Mouse (Mus musculus) forebrain, embryonic 14.5 days (tissue): Measurements from ENCODE around the gene Grb10. TPM values are rescaled to one million over a fixed set of nuclear protein-coding genes. Genes with fewer than 3 reads are reported as not detected.

ENCODE experiments used
- ATAC-seq: fragments of 200-750 bp; cut with Nextera tagmentation; 2 replicates; pipeline ENCODE4 v1.8.0; 2017; ENCODE audit warnings: mild to moderate bottlenecking, moderate library complexity
- DNase-seq: peaks from one replicate; pipeline ENCODE4 v3.0.0-alpha.2; 2015; ENCODE audit warnings: low spot score
- H3K27ac ChIP-seq: fragments of 300-500 bp; sonication (generic); 2 replicates; pipeline ENCODE4 v1.5.1; 2014; ENCODE audit warnings: low read depth, mild to moderate bottlenecking, control low read depth, low read length, moderate library complexity
- H3K27me3 ChIP-seq: fragments of 300-500 bp; sonication (generic); replicated peaks from 2 replicates; pipeline ENCODE4 v1.6.1; 2014; ENCODE audit warnings: low read length, control low read depth, mixed read lengths; ENCODE audit not compliant: control insufficient read depth, insufficient read depth
- H3K36me3 ChIP-seq: fragments of 300-500 bp; sonication (generic); 2 replicates; pipeline ENCODE4 v1.6.1; 2014; ENCODE audit warnings: low read length, control low read depth; ENCODE audit not compliant: control insufficient read depth, insufficient read depth
- H3K4me1 ChIP-seq: fragments of 300-500 bp; sonication (generic); 2 replicates; pipeline ENCODE4 v1.6.1; 2014; ENCODE audit warnings: antibody characterized with exemption, low read length, control low read depth; ENCODE audit not compliant: control insufficient read depth, insufficient read depth
- H3K4me2 ChIP-seq: fragments of 300-500 bp; sonication (generic); 2 replicates; pipeline ENCODE4 v1.6.1; 2014; ENCODE audit warnings: mild to moderate bottlenecking, control low read depth, low read length
- H3K4me3 ChIP-seq: fragments of 300-500 bp; sonication (generic); 2 replicates; pipeline ENCODE4 v1.5.1; 2014; ENCODE audit warnings: low read depth, low read length, control low read depth
- H3K9ac ChIP-seq: fragments of 300-500 bp; sonication (generic); 2 replicates; pipeline ENCODE4 v1.6.1; 2014; ENCODE audit warnings: mild to moderate bottlenecking, low read length, control low read depth, moderate library complexity
- H3K9me3 ChIP-seq: fragments of 300-500 bp; sonication (generic); replicated peaks from 2 replicates; pipeline ENCODE4 v1.6.1; 2016; ENCODE audit warnings: low read length, control low read depth, mixed read lengths; ENCODE audit not compliant: control insufficient read depth
- WGBS: fragments of 180-500 bp; shearing (Covaris S2); extraction: QIAGEN DNeasy Blood & Tissue Kit; methylation state at CpG from one replicate; pipeline ENCODE4 v1.1.7; 2014; 5-methylcytosine and 5-hydroxymethylcytosine counted together
- polyA plus RNA-seq: library from polyadenylated mRNA; unstranded; fragments of >200 nt; fragmentation: Nextera tagmentation; extraction: Ambion mirVana; gene quantifications from 2 replicates; pipeline ENCODE4 v1.2.1, GENCODE M21; 2014

The Grb10 gene
- polyA plus RNA-seq, 1 experiment from 2014 or later: 66.2 TPM

DNA sequence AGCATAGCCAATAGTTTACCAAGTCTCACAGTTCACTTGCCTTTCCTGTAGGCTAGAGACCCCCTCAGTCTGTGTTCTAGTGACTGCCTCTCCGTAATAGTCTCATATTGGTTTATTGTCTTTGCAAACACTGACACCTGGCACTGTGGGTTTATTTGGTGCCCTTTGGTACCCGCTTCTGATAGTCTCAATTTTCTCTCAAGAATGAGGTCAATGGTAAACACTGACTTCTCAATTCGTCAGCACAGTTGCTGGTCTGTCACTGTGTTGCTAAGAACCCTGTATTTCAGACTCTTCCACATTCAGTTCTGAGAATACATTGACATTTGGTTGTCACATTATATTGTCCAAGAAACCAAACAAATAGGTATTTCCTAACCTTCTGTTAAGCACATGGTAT is 150.4 kb downstream of the Grb10 start:
- Histone ChIP-seq H3K27me3 (no peaks in the 10 kb centered on the region), H3K4me3 (no peak overlapping the region), H3K4me2 (no peak overlapping the region), H3K4me1 (no peaks in the 10 kb centered on the region), H3K9ac (no peak overlapping the region), H3K9me3 (no peaks in the 10 kb centered on the region), H3K27ac (no peak overlapping the region), H3K36me3 (no peaks in the 10 kb centered on the region)
- DNase-seq (no peak), ATAC-seq (no peak)
- 86% methylated on average over 3 of the region's 3 CpGs for WGBS

- no peaks in the 10 kb centered on the region for H3K4me1 ChIP-seq
- no peak overlapping the region for H3K27ac ChIP-seq
- H3K9ac ChIP-seq: no peak overlapping the region
- no peaks in the 10 kb centered on the region for H3K27me3 ChIP-seq
- H3K36me3 ChIP-seq: no peaks in the 10 kb centered on the region
- H3K9me3 ChIP-seq: no peaks in the 10 kb centered on the region
- no peak overlapping the region for H3K4me3 ChIP-seq
- WGBS: 57% methylated on average over 4 of the region's 4 CpGs
- DNase-seq: no peak
- H3K4me2 ChIP-seq: no peak overlapping the region
- ATAC-seq: no peak
Measured at GRCm38 (mm10) chr11:11886403-11886998, 152.0 kb downstream of the Grb10 start.

DNA sequence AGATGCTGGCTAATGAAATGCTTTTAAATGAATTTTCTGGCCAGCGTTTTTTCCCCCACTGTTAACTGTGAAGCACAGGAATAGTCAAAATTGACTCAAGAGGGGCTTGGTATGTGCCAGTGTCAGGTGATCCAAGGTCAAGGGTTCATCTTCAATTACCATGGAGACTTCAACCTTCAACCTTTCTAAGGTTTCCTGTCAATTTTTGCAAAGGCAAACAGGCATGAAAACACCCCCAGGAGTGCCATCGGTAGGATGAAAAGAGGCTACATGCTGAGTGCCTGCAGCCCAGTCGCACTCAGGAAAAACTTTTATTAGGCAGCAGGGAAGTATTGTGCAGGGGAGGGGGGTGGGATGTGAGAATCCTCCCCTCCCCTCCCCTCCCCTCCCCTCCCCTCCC is 152.6 kb downstream of the Grb10 start:
- Histone ChIP-seq H3K4me3 (no peak overlapping the region), H3K36me3 (no peaks in the 10 kb centered on the region), H3K27me3 (no peaks in the 10 kb centered on the region), H3K27ac (no peak overlapping the region), H3K9ac (no peak overlapping the region), H3K9me3 (no peaks in the 10 kb centered on the region), H3K4me2 (no peak overlapping the region), H3K4me1 (no peaks in the 10 kb centered on the region)
- WGBS: 8% methylated on average over 3 of the region's 3 CpGs
- no peak for ATAC-seq
- no peak for DNase-seq

DNA sequence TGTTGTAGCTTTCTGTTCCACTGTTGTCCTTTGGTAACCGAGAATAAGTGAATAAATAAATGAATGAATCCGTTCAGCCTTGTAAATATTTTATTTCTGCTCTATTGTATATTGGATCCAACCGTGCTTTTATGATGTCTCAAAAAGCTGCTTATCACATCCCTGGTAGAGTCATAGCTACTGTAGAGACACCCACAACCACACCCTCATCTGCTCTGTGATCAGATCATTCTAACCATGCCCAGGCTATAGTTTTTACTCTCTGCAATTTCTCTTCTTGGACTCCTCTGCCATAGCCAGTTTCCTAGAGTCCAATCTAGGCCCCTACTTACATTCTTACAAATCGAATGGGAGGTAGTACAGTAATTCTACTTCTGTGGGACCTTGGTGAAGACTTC is 153.2 kb downstream of the Grb10 start:
- Histone ChIP-seq H3K36me3 (no peaks in the 10 kb centered on the region), H3K27me3 (no peaks in the 10 kb centered on the region), H3K27ac (no peak overlapping the region), H3K4me2 (no peak overlapping the region), H3K9me3 (no peaks in the 10 kb centered on the region), H3K4me1 (no peaks in the 10 kb centered on the region), H3K9ac (no peak overlapping the region), H3K4me3 (no peak overlapping the region)
- no peak for DNase-seq
- WGBS: 83% methylated on average over 4 of the region's 4 CpGs
- no peak for ATAC-seq

- DNase-seq (no peak), ATAC-seq (no peak)
- Histone ChIP-seq H3K4me2 (no peak overlapping the region), H3K9ac (no peak overlapping the region), H3K9me3 (no peaks in the 10 kb centered on the region), H3K4me3 (no peak overlapping the region), H3K4me1 (no peaks in the 10 kb centered on the region), H3K27me3 (no peaks in the 10 kb centered on the region), H3K36me3 (no peaks in the 10 kb centered on the region), H3K27ac (no peak overlapping the region)
- 76% methylated on average over 11 of the region's 11 CpGs for WGBS
Measured at GRCm38 (mm10) chr11:11884533-11885245, 153.8 kb downstream of the Grb10 start.

- no peaks in the 10 kb centered on the region for H3K4me1 ChIP-seq
- H3K9me3 ChIP-seq: no peaks in the 10 kb centered on the region
- WGBS: 47% methylated on average over 1 of the region's 1 CpGs
- H3K27ac ChIP-seq: no peak overlapping the region
- ATAC-seq (no peak), DNase-seq (no peak)
- H3K27me3 ChIP-seq: no peaks in the 10 kb centered on the region
- no peak overlapping the region for H3K4me3 ChIP-seq
- no peaks in the 10 kb centered on the region for H3K36me3 ChIP-seq
- H3K9ac ChIP-seq: no peak overlapping the region
- no peak overlapping the region for H3K4me2 ChIP-seq
Measured at GRCm38 (mm10) chr11:11881783-11882155, 156.7 kb downstream of the Grb10 start.

DNA sequence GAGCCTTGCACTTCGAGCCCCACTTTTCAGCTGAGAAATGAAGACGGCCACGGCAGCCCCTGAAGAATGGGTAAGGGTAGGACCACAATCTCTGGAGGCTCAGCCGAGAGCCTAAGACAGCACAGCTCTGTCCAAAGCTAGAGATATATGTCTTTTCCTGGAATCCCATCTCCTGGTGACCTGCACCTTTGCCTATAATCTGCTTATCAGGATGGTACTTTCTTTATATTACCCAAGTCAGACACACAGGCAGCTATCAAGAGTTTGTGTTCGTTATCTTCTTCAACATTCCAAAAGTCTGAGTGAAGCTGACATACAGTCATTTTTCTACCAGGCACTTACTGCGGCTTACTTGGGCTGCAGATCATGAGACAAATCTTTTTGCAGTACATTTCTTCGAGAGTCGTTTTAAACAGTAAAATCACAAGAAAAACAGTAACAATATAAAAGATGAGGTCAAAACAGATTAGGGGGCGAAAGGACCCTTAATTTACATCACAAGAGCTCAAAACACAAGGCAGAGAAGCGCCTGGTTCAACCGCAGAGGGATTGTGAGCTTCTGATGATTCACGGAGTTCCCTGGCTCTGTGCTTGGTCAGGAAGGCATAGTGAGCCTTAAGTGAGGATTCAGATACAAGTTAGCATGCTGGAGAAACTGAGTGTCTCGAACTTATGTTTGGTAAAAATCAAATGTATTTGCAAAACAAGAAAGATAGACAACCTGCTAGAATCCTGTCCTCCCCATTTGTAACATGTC is 157.3 kb downstream of the Grb10 start:
- no peaks in the 10 kb centered on the region for H3K9me3 ChIP-seq
- ATAC-seq (no peak), DNase-seq (no peak)
- H3K36me3 ChIP-seq: no peaks in the 10 kb centered on the region
- H3K27me3 ChIP-seq: no peaks in the 10 kb centered on the region
- no peak overlapping the region for H3K4me3 ChIP-seq
- no peaks in the 10 kb centered on the region for H3K4me1 ChIP-seq
- H3K9ac ChIP-seq: no peak overlapping the region
- WGBS: 29% methylated on average over 13 of the region's 13 CpGs
- H3K27ac ChIP-seq: no peak overlapping the region
- H3K4me2 ChIP-seq: no peak overlapping the region
